Mouse (Mus musculus) T-helper 17 cell (primary cell): ENCODE results near the gene Fam133b.
"Not testable (repeated sequence)": the region's sequence is repeated elsewhere in the genome, so short reads cannot be mapped to it uniquely, and the experiment has no call there.

Experiments
- in situ Hi-C, 2 experiments: fragments of 300-600 bp; cut with MboI, MseI; formaldehyde crosslinking; loops; 1 replicate in 1 of 2; 2 replicates in 1 of 2; pipeline ENCODE4 v1.15.1; 2025; ENCODE audit warnings: high pct_unique_total_duplicates in 2 of 2

The Fam133b gene

GRCm38 (mm10) chr5:3520493-3521359 is 22.9 kb upstream of the Fam133b start:
- in situ Hi-C loops, result no loop called here

- in situ Hi-C loops, result no loop called here
Observed at GRCm38 (mm10) chr5:3521741-3522140, 21.9 kb upstream of the Fam133b start.

GRCm38 (mm10) chr5:3522826-3523225 is 20.8 kb upstream of the Fam133b start:
- in situ Hi-C loops, result no loop called here

- in situ Hi-C loops, result no loop called here
Observed at GRCm38 (mm10) chr5:3527041-3527691, 16.5 kb upstream of the Fam133b start.

- in situ Hi-C loops, result no loop called here
Observed at GRCm38 (mm10) chr5:3529585-3530189, 13.9 kb upstream of the Fam133b start.

GRCm38 (mm10) chr5:3532048-3532447 is 11.6 kb upstream of the Fam133b start:
- in situ Hi-C loops, result not testable (repeated sequence)

GRCm38 (mm10) chr5:3536592-3537212 is 6.9 kb upstream of the Fam133b start:
- in situ Hi-C loops, result no loop called here

GRCm38 (mm10) chr5:3538505-3539472 is 4.8 kb upstream of the Fam133b start:
- in situ Hi-C loops, result no loop called here

- in situ Hi-C loops, result loop anchor here in 1 of 2 experiments (5.0 kb wide), 1 partner anchor 45 kb away; no protein-coding TSS in a partner anchor
Observed at GRCm38 (mm10) chr5:3541871-3542270, 1.8 kb upstream of the Fam133b start.

- in situ Hi-C loops, result loop anchor here in 1 of 2 experiments (5.0 kb wide), 1 partner anchor 47 kb away; no protein-coding TSS in a partner anchor
Observed at GRCm38 (mm10) chr5:3544480-3544769, 792 bp downstream of the Fam133b start.

GRCm38 (mm10) chr5:3546226-3546625 is 2.6 kb downstream of the Fam133b start:
- in situ Hi-C loops, result loop anchor here in 1 of 2 experiments (5.0 kb wide), 1 partner anchor 399 kb away; no protein-coding TSS in a partner anchor

GRCm38 (mm10) chr5:3551481-3551880 is 7.8 kb downstream of the Fam133b start:
- in situ Hi-C loops, result no loop called here

- in situ Hi-C loops, result no loop called here
Observed at GRCm38 (mm10) chr5:3554198-3554597, 10.6 kb downstream of the Fam133b start.

- in situ Hi-C loops, result no loop called here
Observed at GRCm38 (mm10) chr5:3571266-3571665, 27.6 kb downstream of the Fam133b start, which contains the start of gene 1700109H08Rik. Gene 1700109H08Rik (plus strand): TSS chr5:3571566.

- in situ Hi-C loops, result no loop called here
Observed at GRCm38 (mm10) chr5:3574825-3575224, 31.2 kb downstream of the Fam133b start.

GRCm38 (mm10) chr5:3577939-3578338 is 34.3 kb downstream of the Fam133b start:
- in situ Hi-C loops, result no loop called here

- in situ Hi-C loops, result no loop called here
Observed at GRCm38 (mm10) chr5:3579066-3579465, 35.4 kb downstream of the Fam133b start.

GRCm38 (mm10) chr5:3595693-3596398 is 52.2 kb downstream of the Fam133b start, which contains the start of gene Pex1:
Gene Pex1 (plus strand): TSS chr5:3596066.
- in situ Hi-C loops, result no loop called here

- in situ Hi-C loops, result no loop called here
Observed at GRCm38 (mm10) chr5:3596399-3596766, 52.8 kb downstream of the Fam133b start, which contains the start of gene Rbm48. Gene Rbm48 (minus strand): TSS chr5:3596585.

GRCm38 (mm10) chr5:3597171-3597570 is 53.5 kb downstream of the Fam133b start:
- in situ Hi-C loops, result no loop called here
